ENCODE assay signal across 8 mouse cellular contexts in genomic region chr11:106788775-106789459, GRCm38 (mm10). TPM values are rescaled to one million over a fixed set of nuclear protein-coding genes. Genes with fewer than 3 reads are reported as not detected.
DNase-seq lines count a peak whose midpoint lies in the region; ATAC-seq and TF ChIP-seq lines count a peak whose summit lies in the region.

TSS of gene Ddx5 (minus strand) at chr11:106789185.
TSS of gene Cep95 (plus strand) at chr11:106789252.

- DNase-seq in R1 (ENCODE audit: low read depth, low spot score) = peak; percentile 99
- DNase-seq in cerebellum, postnatal 14 days = peak; percentile 98
- DNase-seq in frontal cortex, postnatal 10 days (ENCODE audit: low spot score in 2 of 2) = peak; percentile 90 to 97
- DNase-seq in layer of hippocampus, postnatal 10 days (ENCODE audit: low spot score in 2 of 2) = peak; percentile 96 to 97
- peak; percentile 99 for DNase-seq in lung, postnatal 0 days (ENCODE audit: low spot score)
- DNase-seq in ovary, postnatal 10 days (ENCODE audit: low spot score) = peak; percentile 96
- peak; percentile 99 for DNase-seq in thymus, postnatal 14 days

- H3K9me3 ChIP-seq in hindbrain, embryonic 12.5 days (replicated peaks) = no peaks in the 10 kb centered on the region
- no peaks in the 10 kb centered on the region for H3K9me3 ChIP-seq in lung, postnatal 0 days (ENCODE audit: low read length)

- peak within 1 kb of the TSS; percentile 77 for H3K4me2 ChIP-seq in hindbrain, embryonic 12.5 days (replicated peaks)
- H3K4me2 ChIP-seq in lung, postnatal 0 days (replicated peaks; ENCODE audit: low read depth, low read length) = peak within 1 kb of the TSS; percentile 68

- H3K4me1 ChIP-seq in hindbrain, embryonic 12.5 days = peaks cover 18% of the 10 kb centered on the region
- no peaks in the 10 kb centered on the region for H3K4me1 ChIP-seq in lung, postnatal 0 days (ENCODE audit: insufficient read depth, low read depth, low read length)

- peak within 1 kb of the TSS; percentile 98 for H3K27ac ChIP-seq in hindbrain, embryonic 12.5 days
- peak within 1 kb of the TSS; percentile 97 for H3K27ac ChIP-seq in lung, postnatal 0 days (ENCODE audit: low read length)

- peaks cover 34% of the 10 kb centered on the region for H3K36me3 ChIP-seq in hindbrain, embryonic 12.5 days
- H3K36me3 ChIP-seq in lung, postnatal 0 days (ENCODE audit: insufficient read depth, low read length) = peaks cover 17% of the 10 kb centered on the region; the same call in 1 of the 2 replicates

- peak; percentile 93 for ATAC-seq in hindbrain, embryonic 12.5 days (ENCODE audit: low FRiP score)
- peak; percentile 90 for ATAC-seq in lung, postnatal 0 days

- H3K27me3 ChIP-seq in hindbrain, embryonic 12.5 days = no peaks in the 10 kb centered on the region
- H3K27me3 ChIP-seq in lung, postnatal 0 days (replicated peaks; ENCODE audit: insufficient read depth, low read length) = no peaks in the 10 kb centered on the region

- H3K4me3 ChIP-seq in hindbrain, embryonic 12.5 days = peak within 1 kb of the TSS; percentile 95
- H3K4me3 ChIP-seq in lung, postnatal 0 days (ENCODE audit: low read depth, low read length) = peak within 1 kb of the TSS; percentile 81

- peak within 1 kb of the TSS; percentile 99 for H3K9ac ChIP-seq in hindbrain, embryonic 12.5 days
- H3K9ac ChIP-seq in lung, postnatal 0 days (replicated peaks; ENCODE audit: low read depth) = peak within 1 kb of the TSS; percentile 99

- under 1% methylated on average over 54 of the region's 58 CpGs for WGBS in hindbrain, embryonic 12.5 days
- under 1% methylated on average over 58 of the region's 58 CpGs for WGBS in lung, postnatal 0 days

- TF ChIP-seq EP300 in lung, postnatal 0 days (IDR thresholded peaks at IDR 0.05) = no peak; the same call in 1 of the 2 replicates

- peak; percentile 66 for TF ChIP-seq CTCF in lung, postnatal 0 days (IDR thresholded peaks at IDR 0.05)

RNA-seq across cellular contexts. Expression of gene Ddx5, which starts in this region (rescaled TPM):
- 467 and 505 TPM in 2 replicates for polyA plus RNA-seq in hindbrain, embryonic 12.5 days (2016; fragmentation: Nextera tagmentation; extraction: Ambion mirVana)
- total RNA-seq in layer of hippocampus, postnatal 10 days (2021) = 100 to 1,000 TPM; 692 to 786 TPM
- 296 and 352 TPM in 2 replicates for polyA plus RNA-seq in lung, postnatal 0 days (2015; fragmentation: Nextera tagmentation; extraction: Ambion mirVana)

RNA-seq across cellular contexts. Expression of gene Cep95, which starts in this region (rescaled TPM):
- 22.3 and 22.7 TPM in 2 replicates for polyA plus RNA-seq in hindbrain, embryonic 12.5 days (2016; fragmentation: Nextera tagmentation; extraction: Ambion mirVana)
- 10 to 100 TPM; 11.3 to 12.9 TPM for total RNA-seq in layer of hippocampus, postnatal 10 days (2021)
- polyA plus RNA-seq in lung, postnatal 0 days (2015; fragmentation: Nextera tagmentation; extraction: Ambion mirVana) = 9.5 and 12.1 TPM in 2 replicates

Comparison
In these comparisons a context has a peak if more than half of its experiments do, and no peak if none do; other contexts are left out.
1. Peak in every context shown above with its lines: DNase-seq, ATAC-seq, H3K4me3 ChIP-seq and H3K27ac ChIP-seq.